Mouse (Mus musculus): ENCODE results near the gene Kcnk13. TPM values are rescaled to one million over a fixed set of nuclear protein-coding genes. Genes with fewer than 3 reads are reported as not detected.

Kcnk13 gene
- polyA plus RNA-seq (2014; fragmentation: Nextera tagmentation; extraction: Ambion mirVana): 0.14 and 0.15 TPM in 2 replicates

- H3K9ac ChIP-seq (ENCODE audit: low read depth, low read length): peak within 1 kb of the TSS; percentile 53; the same call in 1 of the 2 replicates
- no peaks in the 10 kb centered on the region for H3K36me3 ChIP-seq (ENCODE audit: control insufficient read depth, insufficient read depth, low read length)
- H3K4me2 ChIP-seq (replicated peaks; ENCODE audit: low read depth, low read length): peak within 1 kb of the TSS; percentile 92
- peak; percentile 70 for ATAC-seq (ENCODE audit: low FRiP score, low TSS enrichment)
- peaks cover 19% of the 10 kb centered on the region; the same call in 1 of the 2 replicates for H3K4me1 ChIP-seq (ENCODE audit: control insufficient read depth, insufficient read depth, low read length)
- peak within 1 kb of the TSS; percentile 44 for H3K4me3 ChIP-seq (ENCODE audit: low read length)
- WGBS: under 1% methylated on average over 39 of the region's 39 CpGs
- peaks cover 66% of the 10 kb centered on the region for H3K27me3 ChIP-seq (ENCODE audit: control insufficient read depth, insufficient read depth, low read length)
- no peak within 1 kb of the TSS for H3K27ac ChIP-seq (ENCODE audit: low read depth, low read length)
- H3K9me3 ChIP-seq (ENCODE audit: control insufficient read depth, low read length): no peaks in the 10 kb centered on the region
Measured at GRCm38 (mm10) chr12:99964301-99965202, at the start of gene Kcnk13. Kcnk13 (plus strand) TSS chr12:99964499.

- Histone ChIP-seq H3K4me2 (replicated peaks; ENCODE audit: low read depth, low read length) (no peak overlapping the region), H3K27me3 (ENCODE audit: control insufficient read depth, insufficient read depth, low read length) (no peaks in the 10 kb centered on the region), H3K9me3 (ENCODE audit: control insufficient read depth, low read length) (no peaks in the 10 kb centered on the region), H3K4me1 (ENCODE audit: control insufficient read depth, insufficient read depth, low read length) (no peaks in the 10 kb centered on the region), H3K36me3 (ENCODE audit: control insufficient read depth, insufficient read depth, low read length) (peaks cover 32% of the 10 kb centered on the region; the same call in 1 of the 2 replicates), H3K27ac (ENCODE audit: low read depth, low read length) (no peak overlapping the region), H3K9ac (ENCODE audit: low read depth, low read length) (no peak overlapping the region), H3K4me3 (ENCODE audit: low read length) (no peak overlapping the region)
- no peak for ATAC-seq (ENCODE audit: low FRiP score, low TSS enrichment)
- WGBS: 71% methylated on average over 15 of the region's 15 CpGs
Measured at GRCm38 (mm10) chr12:99917800-99918427, 46.4 kb upstream of the Kcnk13 start.

GRCm38 (mm10) chr12:99919636-99920035 is 44.7 kb upstream of the Kcnk13 start:
- 91% methylated on average over 3 of the region's 3 CpGs for WGBS

DNA sequence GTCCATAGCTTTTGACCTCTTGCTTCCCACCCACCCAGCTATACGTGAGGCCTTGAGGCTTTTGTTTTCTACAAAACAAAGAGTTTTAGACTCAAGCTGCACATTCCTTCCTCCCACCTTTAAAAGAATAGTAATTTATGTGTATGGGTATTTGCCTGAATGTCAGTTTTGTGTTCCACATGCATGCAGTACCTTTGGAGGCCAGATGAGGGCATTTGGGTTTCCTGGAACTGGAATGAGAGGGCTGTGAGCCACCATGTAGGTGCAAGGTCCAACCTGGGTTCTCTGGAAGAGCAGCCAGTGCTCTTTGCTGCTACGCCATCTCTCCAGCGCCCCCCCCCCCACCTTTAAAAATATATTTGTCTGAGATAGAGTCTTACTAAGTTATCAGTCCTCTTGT is 43.3 kb upstream of the Kcnk13 start:
- Histone ChIP-seq H3K4me3 (ENCODE audit: low read length) (no peak overlapping the region), H3K4me1 (ENCODE audit: control insufficient read depth, insufficient read depth, low read length) (no peaks in the 10 kb centered on the region), H3K27me3 (ENCODE audit: control insufficient read depth, insufficient read depth, low read length) (no peaks in the 10 kb centered on the region), H3K9ac (ENCODE audit: low read depth, low read length) (no peak overlapping the region), H3K4me2 (replicated peaks; ENCODE audit: low read depth, low read length) (no peak overlapping the region), H3K36me3 (ENCODE audit: control insufficient read depth, insufficient read depth, low read length) (peaks cover 19% of the 10 kb centered on the region; the same call in 1 of the 2 replicates), H3K27ac (ENCODE audit: low read depth, low read length) (no peak overlapping the region), H3K9me3 (ENCODE audit: control insufficient read depth, low read length) (no peaks in the 10 kb centered on the region)
- no peak for ATAC-seq (ENCODE audit: low FRiP score, low TSS enrichment)
- WGBS: 88% methylated on average over 3 of the region's 3 CpGs

More at GRCm38 (mm10) chr12:99919636-99920035, 44.7 kb upstream of the Kcnk13 start:
- no peaks in the 10 kb centered on the region for H3K4me1 ChIP-seq (ENCODE audit: control insufficient read depth, insufficient read depth, low read length)
- no peak overlapping the region for H3K4me3 ChIP-seq (ENCODE audit: low read length)
- peaks cover 25% of the 10 kb centered on the region; the same call in 1 of the 2 replicates for H3K36me3 ChIP-seq (ENCODE audit: control insufficient read depth, insufficient read depth, low read length)
- no peak overlapping the region for H3K4me2 ChIP-seq (replicated peaks; ENCODE audit: low read depth, low read length)
- no peak overlapping the region for H3K9ac ChIP-seq (ENCODE audit: low read depth, low read length)
- no peaks in the 10 kb centered on the region for H3K27me3 ChIP-seq (ENCODE audit: control insufficient read depth, insufficient read depth, low read length)
- ATAC-seq (ENCODE audit: low FRiP score, low TSS enrichment): no peak
- H3K9me3 ChIP-seq (ENCODE audit: control insufficient read depth, low read length): no peaks in the 10 kb centered on the region
- no peak overlapping the region for H3K27ac ChIP-seq (ENCODE audit: low read depth, low read length)

- H3K4me1 ChIP-seq (ENCODE audit: control insufficient read depth, insufficient read depth, low read length): no peaks in the 10 kb centered on the region
- H3K4me2 ChIP-seq (replicated peaks; ENCODE audit: low read depth, low read length): no peak overlapping the region
- H3K4me3 ChIP-seq (ENCODE audit: low read length): no peak overlapping the region
- WGBS: 82% methylated on average over 5 of the region's 5 CpGs
- H3K27me3 ChIP-seq (ENCODE audit: control insufficient read depth, insufficient read depth, low read length): no peaks in the 10 kb centered on the region
- no peak for ATAC-seq (ENCODE audit: low FRiP score, low TSS enrichment)
- H3K9ac ChIP-seq (ENCODE audit: low read depth, low read length): no peak overlapping the region
- H3K9me3 ChIP-seq (ENCODE audit: control insufficient read depth, low read length): no peaks in the 10 kb centered on the region
- H3K27ac ChIP-seq (ENCODE audit: low read depth, low read length): no peak overlapping the region
- H3K36me3 ChIP-seq (ENCODE audit: control insufficient read depth, insufficient read depth, low read length): peaks cover 17% of the 10 kb centered on the region; the same call in 1 of the 2 replicates
Measured at GRCm38 (mm10) chr12:99923131-99923606, 41.1 kb upstream of the Kcnk13 start.

DNA sequence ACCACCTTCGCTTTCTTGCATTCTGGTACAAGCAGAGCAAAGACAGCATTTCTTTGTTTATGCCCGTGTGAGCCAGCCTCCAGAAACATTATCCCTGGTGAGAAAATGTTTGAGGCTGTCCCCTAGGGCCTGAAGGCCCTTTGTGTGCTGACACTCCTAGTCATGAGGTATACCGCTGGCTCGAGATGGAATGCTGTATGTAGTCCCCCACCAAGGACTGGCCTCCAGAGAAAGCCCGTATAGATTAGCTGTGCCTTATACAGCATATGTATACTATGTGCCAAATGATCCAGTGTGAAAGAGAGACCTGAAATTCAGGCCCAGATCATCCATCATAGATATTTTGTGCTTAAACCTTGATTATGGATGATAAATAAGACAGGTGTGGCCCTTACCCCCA is 40.6 kb upstream of the Kcnk13 start:
- Histone ChIP-seq H3K36me3 (ENCODE audit: control insufficient read depth, insufficient read depth, low read length) (peaks cover 15% of the 10 kb centered on the region; the same call in 1 of the 2 replicates), H3K4me2 (replicated peaks; ENCODE audit: low read depth, low read length) (no peak overlapping the region), H3K27me3 (ENCODE audit: control insufficient read depth, insufficient read depth, low read length) (no peaks in the 10 kb centered on the region), H3K27ac (ENCODE audit: low read depth, low read length) (no peak overlapping the region), H3K4me1 (ENCODE audit: control insufficient read depth, insufficient read depth, low read length) (no peaks in the 10 kb centered on the region), H3K9me3 (ENCODE audit: control insufficient read depth, low read length) (no peaks in the 10 kb centered on the region), H3K9ac (ENCODE audit: low read depth, low read length) (no peak overlapping the region), H3K4me3 (ENCODE audit: low read length) (no peak overlapping the region)
- 90% methylated on average over 5 of the region's 5 CpGs for WGBS
- no peak for ATAC-seq (ENCODE audit: low FRiP score, low TSS enrichment)

GRCm38 (mm10) chr12:99928311-99928710 is 36.0 kb upstream of the Kcnk13 start:
- peaks cover 13% of the 10 kb centered on the region; the same call in 1 of the 2 replicates for H3K36me3 ChIP-seq (ENCODE audit: control insufficient read depth, insufficient read depth, low read length)
- 77% methylated on average over 7 of the region's 7 CpGs for WGBS
- H3K4me3 ChIP-seq (ENCODE audit: low read length): no peak overlapping the region
- H3K4me1 ChIP-seq (ENCODE audit: control insufficient read depth, insufficient read depth, low read length): no peaks in the 10 kb centered on the region
- ATAC-seq (ENCODE audit: low FRiP score, low TSS enrichment): no peak
- H3K27me3 ChIP-seq (ENCODE audit: control insufficient read depth, insufficient read depth, low read length): no peaks in the 10 kb centered on the region
- no peak overlapping the region for H3K9ac ChIP-seq (ENCODE audit: low read depth, low read length)
- no peak overlapping the region for H3K4me2 ChIP-seq (replicated peaks; ENCODE audit: low read depth, low read length)
- H3K9me3 ChIP-seq (ENCODE audit: control insufficient read depth, low read length): no peaks in the 10 kb centered on the region
- H3K27ac ChIP-seq (ENCODE audit: low read depth, low read length): no peak overlapping the region

DNA sequence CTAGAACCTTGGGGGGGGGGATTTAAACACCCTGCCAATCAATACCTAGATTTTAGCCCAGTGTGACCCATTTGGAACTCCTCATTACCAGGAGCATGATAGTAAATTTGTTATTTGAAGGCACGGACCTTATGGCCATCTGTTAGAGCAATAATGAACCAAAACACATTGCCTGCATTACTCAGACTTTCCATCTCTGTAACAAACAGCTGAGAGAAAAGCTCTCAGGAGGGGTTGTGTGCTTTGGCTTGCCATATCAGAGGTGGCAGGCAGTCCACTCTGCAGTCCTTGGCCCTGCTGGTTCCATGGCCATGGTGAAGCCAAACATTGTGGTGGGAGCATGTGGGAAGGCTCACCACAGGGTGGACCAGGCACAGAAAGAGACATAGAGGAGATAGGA is 35.1 kb upstream of the Kcnk13 start:
- H3K4me1 ChIP-seq (ENCODE audit: control insufficient read depth, insufficient read depth, low read length): no peaks in the 10 kb centered on the region
- peaks cover 13% of the 10 kb centered on the region; the same call in 1 of the 2 replicates for H3K36me3 ChIP-seq (ENCODE audit: control insufficient read depth, insufficient read depth, low read length)
- no peaks in the 10 kb centered on the region for H3K9me3 ChIP-seq (ENCODE audit: control insufficient read depth, low read length)
- no peak overlapping the region for H3K4me3 ChIP-seq (ENCODE audit: low read length)
- WGBS: 66% methylated on average over 1 of the region's 1 CpGs
- no peak overlapping the region for H3K9ac ChIP-seq (ENCODE audit: low read depth, low read length)
- ATAC-seq (ENCODE audit: low FRiP score, low TSS enrichment): no peak
- H3K4me2 ChIP-seq (replicated peaks; ENCODE audit: low read depth, low read length): no peak overlapping the region
- H3K27me3 ChIP-seq (ENCODE audit: control insufficient read depth, insufficient read depth, low read length): no peaks in the 10 kb centered on the region
- H3K27ac ChIP-seq (ENCODE audit: low read depth, low read length): no peak overlapping the region
